In the genomic region with DNA sequence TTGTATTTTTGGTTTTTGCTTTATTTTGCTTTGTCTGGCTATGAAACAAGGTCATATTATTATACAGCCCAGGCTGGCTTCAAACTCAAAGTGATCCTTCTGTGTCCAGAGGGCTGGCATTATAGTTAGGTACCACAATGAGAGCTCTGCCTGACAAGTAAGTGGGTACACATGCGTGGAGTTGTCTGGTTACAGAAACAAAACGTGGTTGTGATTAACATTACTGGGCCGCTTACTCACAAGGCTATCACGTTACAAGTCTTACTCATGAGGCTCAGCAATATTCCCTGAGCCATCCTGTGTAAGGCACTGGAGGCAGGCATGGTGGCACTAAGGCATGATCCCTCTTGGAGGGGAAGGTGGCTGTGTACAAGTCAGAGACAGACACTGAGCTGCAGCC, we compare ENCODE assay signal across 30 mouse cellular contexts. TPM values are rescaled to one million over a fixed set of nuclear protein-coding genes. Genes with fewer than 3 reads are reported as not detected.
DNase-seq lines count a peak whose midpoint lies in the region; ATAC-seq and TF ChIP-seq lines count a peak whose summit lies in the region.
"Had no signal": no experiment of that assay in that cellular context is flagged by ENCODE, and none has a peak within 500 bp of the region (broad histone marks: within the 10 kb centered on the region; RNA-seq: fewer than 3 reads in every experiment).

No protein-coding gene starts in this region.

- H3K9me3 ChIP-seq in embryonic facial prominence, embryonic 10.5 days: no peaks in the 10 kb centered on the region
- 0 out of 2 replicates have a peak, but pooled peaks cover 3% of the 10 kb centered on the region for H3K9me3 ChIP-seq in limb, embryonic 13.5 days
- H3K9me3 ChIP-seq: forebrain, embryonic 12.5 days; heart, embryonic 10.5 days; liver, embryonic 12.5 days; midbrain, embryonic 10.5 days; neural tube, embryonic 15.5 days had no signal

- no peak for TF ChIP-seq POLR2A in embryonic fibroblast, embryonic 13.5 days (IDR thresholded peaks at IDR 0.05; ENCODE audit: low read depth, low read length)

- H3K9ac ChIP-seq in limb, embryonic 13.5 days: no peak overlapping the region
- H3K9ac ChIP-seq: forebrain, embryonic 12.5 days; liver, embryonic 12.5 days; neural tube, embryonic 15.5 days had no signal

- H3K4me2 ChIP-seq in limb, embryonic 13.5 days (replicated peaks): no peak overlapping the region
- H3K4me2 ChIP-seq: forebrain, embryonic 12.5 days; liver, embryonic 12.5 days; neural tube, embryonic 15.5 days had no signal

- peaks cover 22% of the 10 kb centered on the region for H3K4me1 ChIP-seq in embryonic facial prominence, embryonic 10.5 days
- H3K4me1 ChIP-seq in embryonic fibroblast, embryonic 13.5 days (ENCODE audit: control insufficient read depth, insufficient read depth, low read length): peaks cover 8% of the 10 kb centered on the region
- peaks cover 21% of the 10 kb centered on the region for H3K4me1 ChIP-seq in limb, embryonic 13.5 days
- H3K4me1 ChIP-seq: liver, embryonic 12.5 days; neural tube, embryonic 15.5 days had no signal

- H3K4me3 ChIP-seq in embryonic facial prominence, embryonic 10.5 days: no peak overlapping the region
- H3K4me3 ChIP-seq in embryonic fibroblast, embryonic 13.5 days (ENCODE audit: insufficient read depth, low read length): no peak overlapping the region
- H3K4me3 ChIP-seq in limb, embryonic 13.5 days: no peak overlapping the region
- H3K4me3 ChIP-seq in layer of hippocampus, adult 2 months: no peak overlapping the region
- H3K4me3 ChIP-seq: forebrain, embryonic 12.5 days; heart, embryonic 10.5 days; left cerebral cortex, adult 2 months; liver, embryonic 12.5 days; midbrain, embryonic 10.5 days; neural tube, embryonic 15.5 days had no signal

- no peaks in the 10 kb centered on the region for H3K27me3 ChIP-seq in embryonic facial prominence, embryonic 10.5 days (replicated peaks; ENCODE audit: low read depth, poor library complexity, severe bottlenecking)
- H3K27me3 ChIP-seq in limb, embryonic 13.5 days: no peaks in the 10 kb centered on the region
- H3K27me3 ChIP-seq: forebrain, embryonic 12.5 days; liver, embryonic 12.5 days; neural tube, embryonic 15.5 days had no signal

- DNase-seq in embryo, embryonic 10 days (ENCODE audit: low spot score): peak; percentile 22
- DNase-seq in embryo, embryonic 9.5 days (ENCODE audit: extremely low spot score): no peak
- DNase-seq in embryonic facial prominence, embryonic 10.5 days (ENCODE audit: low spot score): peak; percentile 59
- no peak for DNase-seq in thymus, postnatal 4 days
- DNase-seq in layer of hippocampus, adult 2 months (ENCODE audit: low spot score in 2 of 2): no peak
- DNase-seq in spleen, adult 12 weeks (ENCODE audit: low spot score): no peak
- DNase-seq: adrenal gland, adult 8-10 months; cerebellum, adult 18-20 months; cerebellum, postnatal 14 days; kidney, postnatal 4 days; lung, adult 18-20 months; lung, postnatal 10 days; thymus, adult 2 months had no signal

- H3K36me3 ChIP-seq in embryonic facial prominence, embryonic 10.5 days (replicated peaks): no peaks in the 10 kb centered on the region
- no peaks in the 10 kb centered on the region for H3K36me3 ChIP-seq in limb, embryonic 13.5 days
- H3K36me3 ChIP-seq: forebrain, embryonic 12.5 days; heart, embryonic 10.5 days; liver, embryonic 12.5 days; midbrain, embryonic 10.5 days; neural tube, embryonic 15.5 days had no signal

- 43% methylated on average over 4 of the region's 4 CpGs for WGBS in embryonic facial prominence, embryonic 10.5 days
- WGBS in limb, embryonic 13.5 days: 12% methylated on average over 4 of the region's 4 CpGs

- peak; percentile 40; the same call in 1 of the 2 replicates for ATAC-seq in limb, embryonic 13.5 days (ENCODE audit: low FRiP score, low read depth)
- ATAC-seq: activated CD4-positive, CD25-positive, alpha-beta regulatory T cell, adult 4 months; intestine, postnatal 0 days; liver, embryonic 12.5 days had no signal

- TF ChIP-seq CTCF in embryonic fibroblast, embryonic 13.5 days (IDR thresholded peaks at IDR 0.05; ENCODE audit: borderline replicate concordance, insufficient read depth, low read length): no peak
- TF ChIP-seq CTCF in layer of hippocampus, adult 2 months (conservative IDR thresholded peaks at IDR 0.05): no peak

- H3K27ac ChIP-seq in embryonic facial prominence, embryonic 10.5 days (replicated peaks): peak overlapping the region; percentile 40; the same call in 1 of the 2 replicates
- H3K27ac ChIP-seq in embryonic fibroblast, embryonic 13.5 days (ENCODE audit: insufficient read depth, low read length): peak overlapping the region; percentile 64
- H3K27ac ChIP-seq in limb, embryonic 13.5 days: no peak overlapping the region; the same call in 1 of the 2 replicates
- no peak overlapping the region for H3K27ac ChIP-seq in layer of hippocampus, adult 2 months
- H3K27ac ChIP-seq: forebrain, embryonic 12.5 days; heart, embryonic 10.5 days; left cerebral cortex, adult 2 months; liver, embryonic 12.5 days; midbrain, embryonic 10.5 days; neural tube, embryonic 15.5 days; stomach, postnatal 0 days had no signal

RNA-seq across cellular contexts. Expression of a gene that starts 49.4 kb away (rescaled TPM):
- 0.15 TPM in 1 of 2 replicates, not detected in the other for polyA plus RNA-seq in embryonic facial prominence, embryonic 10.5 days (2016; fragmentation: Nextera tagmentation; extraction: Ambion mirVana)
- 1.2 TPM in 1 of 2 replicates, not detected in the other for polyA plus RNA-seq in embryonic fibroblast, embryonic 13.5 days (2011; ENCODE audit: insufficient read length, low read depth, missing spikeins)
- polyA plus RNA-seq in limb, embryonic 13.5 days (2015; fragmentation: Nextera tagmentation; extraction: Ambion mirVana): 0.50 TPM in 2 replicates
- total RNA-seq in layer of hippocampus, adult 2 months (2021): 1 to 10 TPM; 2.0 to 2.3 TPM
- total RNA-seq: ES-E14; gastrocnemius, adult 18-20 months; hematopoietic stem cell, adult 5-6 weeks had no signal
- polyA plus RNA-seq: liver, embryonic 12.5 days had no signal

RNA-seq across cellular contexts. Expression of a gene that starts 50.9 kb away (rescaled TPM):
- polyA plus RNA-seq in embryonic facial prominence, embryonic 10.5 days (2016; fragmentation: Nextera tagmentation; extraction: Ambion mirVana): not detected in 2 replicates
- not detected in 2 replicates for polyA plus RNA-seq in embryonic fibroblast, embryonic 13.5 days (2011; ENCODE audit: insufficient read length, low read depth, missing spikeins)
- not detected in 2 replicates for polyA plus RNA-seq in limb, embryonic 13.5 days (2015; fragmentation: Nextera tagmentation; extraction: Ambion mirVana)
- not detected for total RNA-seq in layer of hippocampus, adult 2 months (2021)
- total RNA-seq: gastrocnemius, adult 18-20 months; hematopoietic stem cell, adult 5-6 weeks; layer of hippocampus, postnatal 10 days; left cerebral cortex, adult 2 months; left cerebral cortex, postnatal 36 days had no signal
- polyA plus RNA-seq: activated CD4-positive, CD25-positive, alpha-beta regulatory T cell, adult 4 months; forebrain, embryonic 12.5 days; intestine, postnatal 0 days; kidney, embryonic 14.5 days; liver, embryonic 12.5 days; midbrain, embryonic 10.5 days; neural tube, embryonic 15.5 days; stomach, postnatal 0 days had no signal

Comparison
In these comparisons a context has a peak if more than half of its experiments do, and no peak if none do; other contexts are left out.
1. DNase-seq: peak in embryo, embryonic 10 days (single experiment) and embryonic facial prominence, embryonic 10.5 days (single experiment); none in embryo, embryonic 9.5 days (single experiment), thymus, postnatal 4 days (single experiment), layer of hippocampus, adult 2 months (0 of 2) and spleen, adult 12 weeks (single experiment).
2. H3K27ac ChIP-seq: peak in embryonic facial prominence, embryonic 10.5 days (single experiment) and embryonic fibroblast, embryonic 13.5 days (single experiment); none in limb, embryonic 13.5 days (single experiment) and layer of hippocampus, adult 2 months (single experiment).